Mouse (Mus musculus) CD8-positive naive resting alpha-beta T cell, adult 2 months (primary cell): ENCODE data around the gene Gpn2.

Experiments used
- DNase-seq, 2 experiments: peaks; one replicate each; pipeline ENCODE4 v3.0.0; 2022; ENCODE audit warnings: low read depth in 2 of 2, low spot score in 2 of 2

The Gpn2 gene

GRCm38 (mm10) chr4:133592570-133592969, 8.4 kb downstream of the Gpn2 start:
- DNase-seq, result peak; percentile 58 to 66

GRCm38 (mm10) chr4:133595538-133595937, 11.4 kb downstream of the Gpn2 start:
- DNase-seq, result no peak

DNA sequence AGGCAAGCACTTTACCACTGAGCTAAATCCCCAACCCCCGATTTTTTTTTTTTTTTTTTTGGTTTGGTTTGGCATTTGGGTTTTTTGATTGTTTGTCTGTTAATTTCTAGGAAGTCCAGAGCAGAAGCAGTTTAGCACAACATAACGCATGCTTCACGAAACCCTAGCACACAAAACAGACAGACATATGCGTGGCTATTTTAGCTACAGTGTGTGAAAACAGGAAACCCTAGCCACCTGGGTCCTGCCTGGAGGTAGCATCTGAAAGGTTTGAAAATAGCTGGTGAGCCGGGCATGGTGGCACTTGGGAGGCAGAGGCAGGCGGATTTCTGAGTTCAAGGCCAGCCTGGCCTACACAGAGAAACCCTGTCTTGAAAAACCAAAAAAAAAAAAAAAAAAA, 11.9 kb downstream of the Gpn2 start:
- no peak for DNase-seq

- DNase-seq, result no peak
Measured at GRCm38 (mm10) chr4:133598616-133599015, 14.5 kb downstream of the Gpn2 start.

DNA sequence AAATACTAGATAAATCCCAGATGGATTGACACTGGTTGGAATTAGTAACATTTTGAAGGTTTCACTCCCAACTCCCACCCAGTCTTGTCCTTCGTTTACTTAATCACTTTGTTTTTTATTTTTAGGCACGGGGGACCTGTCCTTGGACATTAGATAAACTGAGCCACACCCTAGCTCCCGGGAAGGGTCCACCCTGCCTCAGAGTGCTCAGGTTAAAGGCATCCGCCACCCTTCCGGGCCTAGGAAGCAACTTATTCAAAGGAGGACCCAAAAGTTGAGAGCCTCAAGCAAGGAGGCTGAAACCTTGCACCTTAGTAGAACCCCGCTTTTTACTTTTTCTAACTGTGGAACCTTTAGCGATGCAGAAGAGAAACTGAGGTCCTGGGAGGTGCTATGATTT, 15.0 kb downstream of the Gpn2 start:
- DNase-seq, result no peak

DNA sequence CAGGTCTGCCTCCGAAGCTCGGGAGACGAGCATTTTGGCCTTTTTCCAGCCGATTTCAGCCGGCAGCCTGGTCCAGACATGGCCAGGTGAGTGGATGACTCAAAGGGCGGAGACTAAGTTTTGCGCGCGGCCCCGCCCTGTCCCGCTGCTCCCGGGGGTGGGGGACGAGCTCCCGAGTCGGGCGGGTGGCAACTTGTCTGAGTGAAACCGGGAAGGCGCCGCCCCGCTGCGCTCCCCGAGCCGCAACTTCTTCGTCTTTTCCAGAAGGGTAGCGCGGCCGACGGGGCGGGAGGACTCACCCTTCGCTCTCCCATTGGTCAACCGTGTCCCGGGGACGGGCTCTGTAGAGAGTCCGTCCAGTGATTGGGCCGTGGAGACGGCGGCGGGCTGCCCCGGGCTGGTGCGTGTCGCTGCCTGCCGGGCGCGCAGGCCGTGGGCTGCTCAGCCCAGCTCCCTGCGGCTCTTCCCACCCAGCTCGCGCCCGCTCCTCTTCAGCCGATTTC, 15.5 kb downstream of the Gpn2 start:
- DNase-seq, result peak; percentile 60 to 61

DNA sequence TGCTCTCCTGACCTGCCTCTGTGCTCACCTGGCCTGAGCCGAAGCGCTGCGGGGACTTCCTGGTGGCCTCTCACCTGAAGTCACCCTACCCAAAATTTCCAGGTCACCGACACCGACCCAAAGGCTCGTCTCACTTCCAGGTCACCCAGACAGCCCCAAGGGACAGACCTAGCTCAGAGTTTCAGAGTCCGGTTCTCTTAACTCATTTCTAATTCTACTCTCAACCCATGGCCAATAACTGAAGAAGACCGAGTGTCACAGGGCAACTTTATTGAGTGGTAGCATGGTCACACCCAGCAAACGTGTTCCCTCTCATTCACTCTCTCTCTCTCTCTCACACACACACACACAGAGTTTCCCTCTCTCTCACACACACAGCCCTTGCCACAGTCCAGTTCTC, 16.1 kb downstream of the Gpn2 start:
- DNase-seq, result no peak

- DNase-seq, result peak; percentile 61 to 76
Measured at GRCm38 (mm10) chr4:133601721-133602218, 17.6 kb downstream of the Gpn2 start, which contains the start of gene Sfn. Gene Sfn (minus strand): TSS chr4:133602168.

DNA sequence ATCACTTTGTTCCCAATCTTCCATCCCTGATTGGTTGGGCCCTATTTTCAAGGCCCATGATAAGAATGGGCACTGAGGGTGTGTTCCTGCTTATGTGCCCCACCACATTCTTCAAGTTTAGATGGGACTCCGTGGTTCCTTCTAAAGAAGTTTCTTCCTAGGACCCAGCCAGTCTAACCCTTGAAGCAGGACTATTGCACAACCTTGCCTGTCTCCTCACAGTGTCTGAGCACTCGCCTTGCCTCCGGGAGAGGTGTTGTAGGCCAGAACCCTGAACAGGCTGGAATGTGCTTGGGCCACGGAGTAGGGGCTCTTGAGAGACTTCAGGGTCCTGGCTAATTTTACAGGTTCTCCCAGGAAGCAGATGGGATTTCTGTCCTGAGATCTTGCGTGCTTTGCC, 18.9 kb downstream of the Gpn2 start:
- DNase-seq, result no peak

- DNase-seq, result no peak
Measured at GRCm38 (mm10) chr4:133604175-133604574, 20.0 kb downstream of the Gpn2 start.

DNA sequence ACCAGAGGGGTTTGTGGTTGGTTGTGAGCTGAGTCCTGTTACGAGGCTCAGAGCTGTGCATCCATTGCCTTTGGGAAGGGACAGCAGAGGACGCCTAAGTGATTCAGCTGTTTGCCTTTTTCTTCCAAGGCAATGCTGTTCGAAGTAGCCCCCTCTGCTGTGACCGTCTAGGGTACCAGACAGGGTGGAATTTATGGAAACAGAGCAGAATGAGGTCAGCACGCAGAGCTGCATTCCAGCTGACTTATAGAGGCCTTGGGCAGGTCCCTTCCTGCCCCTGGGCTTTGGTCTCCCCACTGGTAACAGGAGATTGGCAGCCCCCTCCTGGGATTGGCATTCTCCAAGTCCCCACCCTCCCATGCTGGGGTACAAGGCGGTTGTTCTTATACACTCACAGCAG, 20.7 kb downstream of the Gpn2 start:
- DNase-seq, result no peak

DNA sequence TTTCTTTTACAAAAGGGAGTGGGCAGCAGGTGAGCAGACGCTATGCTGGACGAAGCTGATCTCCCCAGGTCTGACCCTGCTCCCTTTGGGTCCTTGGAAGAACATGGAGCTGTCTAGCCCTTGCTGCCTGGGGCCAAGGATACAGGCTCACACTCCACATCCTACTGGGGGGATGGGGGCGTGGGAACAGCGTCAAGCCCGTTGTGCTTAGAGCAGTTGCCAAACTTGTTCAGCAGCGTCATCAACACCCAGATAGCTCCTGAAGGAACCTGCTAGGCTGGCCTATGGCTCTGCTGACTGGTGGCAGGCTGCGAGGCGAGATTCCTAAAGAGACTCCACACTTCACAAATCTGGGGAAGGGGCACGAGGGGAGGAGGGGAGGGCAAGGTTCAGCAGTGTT, 21.2 kb downstream of the Gpn2 start:
- no peak for DNase-seq

DNA sequence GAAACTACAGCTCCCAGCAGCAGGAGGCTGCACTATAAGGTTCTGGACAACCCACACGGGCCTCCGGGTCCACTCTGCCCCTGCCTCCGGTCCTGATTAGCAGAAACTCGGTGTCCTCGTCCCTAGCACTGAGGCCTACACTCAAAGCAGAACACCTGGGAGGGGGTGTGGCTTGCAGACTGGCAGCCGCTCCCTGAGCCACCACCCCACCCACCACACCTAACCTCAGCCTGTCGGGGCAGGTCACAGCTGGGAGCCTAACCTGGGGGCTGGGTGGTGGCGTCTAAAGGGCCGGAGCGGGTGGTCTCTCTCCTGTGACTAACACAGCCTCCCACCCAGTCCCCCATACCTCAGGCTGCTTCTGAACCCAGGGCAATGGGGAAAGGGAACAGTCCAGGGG, 23.1 kb downstream of the Gpn2 start:
- no peak for DNase-seq

- DNase-seq, result peak; percentile 81 to 85
Measured at GRCm38 (mm10) chr4:133609719-133610118, 25.6 kb downstream of the Gpn2 start.

DNA sequence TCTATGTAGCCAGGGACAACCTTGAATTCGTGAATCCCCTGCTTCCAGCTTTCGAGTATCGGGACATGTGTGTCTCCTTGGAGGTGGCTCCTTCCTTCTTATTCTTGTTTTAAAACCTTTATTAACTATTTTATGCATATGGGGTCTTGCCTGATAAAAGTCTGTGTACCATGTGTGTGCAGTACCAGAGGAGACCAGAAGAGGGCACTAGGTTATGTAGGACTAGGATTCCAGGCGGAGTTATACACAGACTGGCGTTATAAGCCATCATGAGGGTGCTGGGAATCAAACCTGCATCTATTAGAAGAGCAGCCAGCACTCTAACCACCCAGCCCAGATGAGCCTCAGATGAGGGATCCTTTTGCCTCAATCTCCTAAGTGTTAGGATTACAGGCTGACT, 27.7 kb downstream of the Gpn2 start:
- DNase-seq, result no peak

DNA sequence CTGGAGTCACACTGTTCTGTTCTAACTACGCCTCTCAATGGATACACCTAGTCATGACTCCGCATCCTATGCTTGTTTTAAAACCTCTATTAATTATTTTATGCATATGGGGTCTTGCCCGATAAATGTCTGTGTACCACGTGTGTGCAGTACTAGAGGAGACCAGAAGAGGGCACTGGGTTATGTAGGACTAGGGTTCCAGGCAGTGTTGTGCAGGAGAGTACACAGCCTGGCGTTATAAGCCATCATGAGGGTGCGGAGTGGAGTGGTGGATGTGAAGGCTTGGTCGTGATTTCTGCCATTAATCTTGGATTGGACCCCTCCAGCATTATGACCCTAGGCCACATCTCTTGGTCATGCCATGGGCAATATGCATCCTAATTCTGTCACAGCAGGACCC, 28.3 kb downstream of the Gpn2 start:
- no peak for DNase-seq

DNA sequence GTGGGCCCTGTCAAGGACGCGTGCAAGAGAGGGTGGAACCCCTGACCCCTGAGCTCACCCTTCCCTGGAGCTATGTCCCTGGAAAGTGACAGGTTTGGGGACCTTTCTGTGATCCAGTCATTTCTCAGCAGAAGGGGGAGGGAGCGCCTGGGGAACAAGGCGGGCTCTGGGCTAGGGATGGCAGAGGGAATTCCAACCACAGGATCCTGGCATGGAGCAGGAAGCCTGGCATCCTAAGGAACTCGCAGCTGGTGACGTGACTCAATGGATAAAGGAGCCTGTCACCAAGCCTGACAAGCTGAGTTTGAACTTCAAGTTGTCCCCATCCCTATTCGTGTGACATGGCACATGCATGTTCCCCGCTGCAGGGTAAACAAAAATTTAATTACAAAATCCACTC, 28.9 kb downstream of the Gpn2 start:
- no peak for DNase-seq

- no peak for DNase-seq
Measured at GRCm38 (mm10) chr4:133613867-133614266, 29.7 kb downstream of the Gpn2 start.

DNA sequence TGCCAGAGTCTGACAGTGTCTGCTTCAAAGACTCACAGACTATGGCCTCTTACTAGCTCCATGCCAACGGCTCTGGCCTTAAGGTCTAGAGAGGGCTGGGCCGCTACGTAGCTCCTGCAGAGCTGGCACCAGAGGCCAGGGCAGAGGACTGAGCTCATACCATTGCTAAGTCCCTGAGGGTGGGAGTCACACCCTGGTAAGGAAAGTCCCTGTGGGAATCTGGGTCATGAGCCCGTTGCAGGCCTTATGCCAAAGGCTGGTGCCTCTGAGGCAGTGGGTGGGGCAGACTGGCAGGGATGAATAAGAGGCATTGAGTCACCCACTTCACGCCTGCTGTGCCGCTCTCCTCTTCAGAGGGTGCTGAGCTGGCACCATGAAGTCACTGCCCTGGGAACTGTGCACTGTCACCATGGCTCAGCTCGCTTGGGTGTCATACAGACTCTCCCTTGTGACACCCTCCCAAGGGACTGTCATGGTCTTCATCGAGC, 30.2 kb downstream of the Gpn2 start:
- DNase-seq, result no peak

DNA sequence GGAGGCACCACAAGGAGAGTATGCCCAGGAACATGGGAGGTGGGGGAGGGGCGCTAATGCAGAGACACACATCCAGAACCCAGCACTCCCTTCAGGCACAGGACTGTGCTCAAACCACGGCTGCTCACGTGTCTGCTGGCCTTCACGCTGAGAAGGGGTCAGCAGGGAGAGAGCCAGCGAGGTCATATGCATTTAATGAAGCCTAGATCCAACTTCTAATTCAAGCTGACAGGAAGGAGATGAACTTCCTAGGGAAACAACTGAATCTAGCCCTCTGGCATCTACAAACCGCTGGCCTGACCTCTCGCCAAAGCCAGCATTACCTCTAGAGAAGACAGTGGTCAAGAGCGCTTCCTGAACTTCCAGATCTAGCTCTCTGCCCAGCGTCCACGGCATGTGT, 31.3 kb downstream of the Gpn2 start:
- no peak for DNase-seq

- no peak for DNase-seq
Measured at GRCm38 (mm10) chr4:133617936-133618335, 33.8 kb downstream of the Gpn2 start.

GRCm38 (mm10) chr4:133619473-133620136, 35.4 kb downstream of the Gpn2 start:
- DNase-seq, result no peak

DNA sequence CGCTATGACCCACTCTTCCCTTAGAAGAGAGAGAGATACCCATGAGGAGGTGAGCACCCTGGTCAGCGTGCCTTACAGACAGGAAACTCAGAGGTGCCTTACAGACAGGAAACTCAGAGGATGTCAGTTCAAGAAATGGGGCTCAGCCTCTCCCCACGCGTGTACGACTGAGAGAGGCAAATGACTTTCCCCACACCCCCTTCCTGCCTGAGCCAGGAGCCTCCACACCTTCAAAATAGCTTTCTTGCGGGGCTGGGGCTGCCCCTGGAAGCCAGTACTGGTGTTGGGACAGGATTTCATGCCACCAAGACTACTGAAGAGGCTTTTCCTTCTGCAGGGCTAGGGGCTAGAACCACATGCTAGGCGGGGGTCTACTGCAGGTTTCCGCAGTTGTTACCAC, 36.5 kb downstream of the Gpn2 start:
- DNase-seq, result peak in 1 of 2 experiments; percentile 57
